Mouse (Mus musculus) ES-E14 (cell line): ENCODE results near the gene Fam13a. TPM values are rescaled to one million over a fixed set of nuclear protein-coding genes. Genes with fewer than 3 reads are reported as not detected.

Experiments
- DNase-seq: peaks from one replicate; pipeline ENCODE4 v3.0.0-alpha.2; 2013; ENCODE audit warnings: low read depth, low spot score
- H3K27ac ChIP-seq: 2 replicates; pipeline ENCODE4 v1.5.1; 2012; ENCODE audit warnings: low read depth, mild to moderate bottlenecking, low read length, moderate library complexity, mixed read lengths; ENCODE audit not compliant: poor library complexity, insufficient read depth, severe bottlenecking
- H3K36me3 ChIP-seq: 2 replicates; pipeline ENCODE4 v1.6.1; 2012; ENCODE audit warnings: mild to moderate bottlenecking, low read length, moderate library complexity, mixed read lengths; ENCODE audit not compliant: control insufficient read depth, poor library complexity, insufficient read depth, severe bottlenecking
- H3K4me1 ChIP-seq, 2 experiments: fragments of 150-350 bp in 1 of 2; sonication (generic) in 1 of 2; 2 replicates each; pipeline ENCODE4 v1.6.1; 2012; ENCODE audit warnings: low read length in 2 of 2, mild to moderate bottlenecking in 1 of 2, mixed read lengths in 1 of 2; ENCODE audit not compliant: control insufficient read depth in 2 of 2, insufficient read depth in 2 of 2, poor library complexity in 1 of 2
- H3K4me3 ChIP-seq, 2 experiments: fragments of 150-350 bp in 1 of 2; sonication (generic) in 1 of 2; 2 replicates each; pipeline ENCODE4 v1.5.1; 2012; ENCODE audit warnings: low read length in 2 of 2, low read depth in 1 of 2, mild to moderate bottlenecking in 1 of 2, mixed read lengths in 1 of 2; ENCODE audit not compliant: insufficient read depth in 1 of 2, poor library complexity in 1 of 2, severe bottlenecking in 1 of 2
- H3K9ac ChIP-seq: 2 replicates; pipeline ENCODE4 v1.6.1; 2012; ENCODE audit warnings: low read depth, mild to moderate bottlenecking, low read length, mixed read lengths; ENCODE audit not compliant: poor library complexity, insufficient read depth, severe bottlenecking
- H3K9me3 ChIP-seq: fragments of 150-350 bp; sonication (generic); 2 replicates; pipeline ENCODE4 v1.6.1; 2012; ENCODE audit warnings: low read depth, mild to moderate bottlenecking, low read length; ENCODE audit not compliant: control insufficient read depth, insufficient read depth
- CHD2 ChIP-seq: IDR thresholded peaks from 2 replicates; pipeline ENCODE4 v1.6.1; 2014; ENCODE audit warnings: mild to moderate bottlenecking, low read depth, low read length, inconsistent platforms
- HCFC1 ChIP-seq: IDR thresholded peaks from 2 replicates; pipeline ENCODE4 v1.6.1; 2012; ENCODE audit warnings: low read length, inconsistent platforms, borderline replicate concordance; ENCODE audit not compliant: insufficient read depth
- MAFK ChIP-seq: IDR thresholded peaks from 2 replicates; pipeline ENCODE4 v1.6.1; 2014; ENCODE audit warnings: mild to moderate bottlenecking, low read depth, low read length, inconsistent platforms; ENCODE audit not compliant: insufficient read depth
- ZC3H11A ChIP-seq: IDR thresholded peaks from 2 replicates; pipeline ENCODE4 v1.6.1; 2012; ENCODE audit warnings: low read depth, mild to moderate bottlenecking, inconsistent platforms, low read length, borderline replicate concordance
- ZNF384 ChIP-seq: IDR thresholded peaks from 2 replicates; pipeline ENCODE4 v1.6.1; 2012; ENCODE audit warnings: low read depth, low read length, inconsistent platforms
- in situ Hi-C, 2 experiments: fragments of 600-800 bp; cut with MboI; formaldehyde crosslinking; loops; one replicate each; pipeline ENCODE4 v1.15.1; 2025; ENCODE audit warnings: low sequenced_read_pairs in 2 of 2, inconsistent platforms in 1 of 2; ENCODE audit not compliant: unreplicated experiment in 2 of 2
- total RNA-seq: library from RNA; depleted of rRNA; stranded (reverse); fragments of 300-350 nt; gene quantifications from 2 replicates; pipeline ENCODE4 v1.2.3, GENCODE M21; 2012

Gene Fam13a
- total RNA-seq, 1 experiment, result 0.27 TPM

DNA sequence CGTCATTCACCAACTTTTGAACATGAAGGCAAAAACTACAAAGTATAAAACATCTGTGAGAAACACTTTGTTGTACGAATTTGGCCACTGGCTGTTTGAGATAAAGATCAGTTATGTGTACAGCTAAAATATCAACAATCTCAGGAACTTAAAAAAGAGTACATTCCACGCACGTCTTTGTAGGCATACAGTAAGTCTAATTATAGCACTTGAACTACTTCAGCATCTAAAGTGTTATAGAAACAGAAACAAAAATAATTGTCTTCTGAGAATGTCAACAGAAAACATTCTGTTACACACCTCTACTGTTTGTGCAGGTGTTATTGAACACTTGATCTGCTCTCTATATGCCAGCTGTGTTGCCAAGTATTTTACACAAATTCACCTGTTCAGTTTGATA is 40.1 kb upstream of the Fam13a start:
- in situ Hi-C loops, result no loop called here
- no peak for TF ChIP-seq ZC3H11A
- TF ChIP-seq HCFC1, result no peak
- no peak for TF ChIP-seq MAFK
- no peak for TF ChIP-seq ZNF384
- TF ChIP-seq CHD2, result no peak
- H3K4me3 ChIP-seq, result no peak overlapping the region

DNA sequence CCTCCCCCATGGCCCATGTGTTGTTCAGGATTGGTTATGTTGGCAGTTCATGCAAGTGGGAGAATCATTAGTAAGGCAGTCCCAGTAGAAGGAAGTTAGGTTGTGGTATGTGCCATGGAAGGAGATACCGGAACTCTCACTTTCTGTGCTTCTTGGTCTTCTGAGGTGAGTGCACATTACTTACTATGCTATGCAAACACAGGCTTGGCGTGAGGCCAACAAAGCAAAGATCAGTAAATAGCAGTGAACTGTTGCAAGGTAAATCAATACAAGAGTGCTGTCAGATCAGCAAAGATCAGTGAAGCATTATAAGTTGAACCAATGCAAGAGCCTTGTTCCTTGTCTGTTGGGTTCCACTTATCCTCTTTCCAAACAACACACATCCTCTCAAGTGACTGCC is 28.9 kb upstream of the Fam13a start:
- in situ Hi-C loops, result no loop called here
- DNase-seq, result no peak
- Histone ChIP-seq H3K4me1 (no peaks in the 10 kb centered on the region), H3K9ac (no peak overlapping the region), H3K4me3 (no peak overlapping the region), H3K36me3 (no peaks in the 10 kb centered on the region), H3K9me3 (no peaks in the 10 kb centered on the region), H3K27ac (no peak overlapping the region)
- TF ChIP-seq HCFC1 (no peak), CHD2 (no peak), MAFK (no peak), ZNF384 (no peak), ZC3H11A (no peak)

More for the DNA sequence above, 40.1 kb upstream of the Fam13a start:
- Histone ChIP-seq H3K36me3 (no peaks in the 10 kb centered on the region), H3K9me3 (no peaks in the 10 kb centered on the region), H3K9ac (no peak overlapping the region), H3K27ac (no peak overlapping the region), H3K4me1 (no peaks in the 10 kb centered on the region)
- DNase-seq, result no peak

DNA sequence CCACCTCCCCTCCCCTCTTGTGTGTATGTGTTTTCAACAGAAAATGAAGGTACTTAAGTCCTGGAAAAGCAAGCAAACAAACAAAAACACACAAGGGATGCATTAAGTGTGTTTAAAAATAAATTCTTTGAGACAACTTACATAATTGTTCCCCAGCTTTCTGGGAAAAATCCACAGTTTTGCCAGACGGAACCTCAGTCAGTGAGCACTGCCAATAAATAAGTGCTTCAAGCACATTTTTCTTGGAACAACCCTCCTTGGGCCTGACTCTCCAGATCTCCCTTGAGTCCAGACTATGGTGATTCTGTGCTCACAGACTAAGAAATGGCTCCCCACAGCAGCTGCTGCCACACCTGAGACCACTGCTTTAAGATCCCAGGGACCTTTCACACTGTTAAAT is 15.4 kb upstream of the Fam13a start:
- no peak overlapping the region for H3K4me3 ChIP-seq
- H3K36me3 ChIP-seq, result no peaks in the 10 kb centered on the region
- DNase-seq, result no peak
- TF ChIP-seq CHD2 (no peak), ZNF384 (no peak)
- H3K4me1 ChIP-seq, result no peaks in the 10 kb centered on the region
- no peaks in the 10 kb centered on the region for H3K9me3 ChIP-seq
- H3K9ac ChIP-seq, result no peak overlapping the region
- no peak overlapping the region for H3K27ac ChIP-seq
- in situ Hi-C loops, result no loop called here

DNA sequence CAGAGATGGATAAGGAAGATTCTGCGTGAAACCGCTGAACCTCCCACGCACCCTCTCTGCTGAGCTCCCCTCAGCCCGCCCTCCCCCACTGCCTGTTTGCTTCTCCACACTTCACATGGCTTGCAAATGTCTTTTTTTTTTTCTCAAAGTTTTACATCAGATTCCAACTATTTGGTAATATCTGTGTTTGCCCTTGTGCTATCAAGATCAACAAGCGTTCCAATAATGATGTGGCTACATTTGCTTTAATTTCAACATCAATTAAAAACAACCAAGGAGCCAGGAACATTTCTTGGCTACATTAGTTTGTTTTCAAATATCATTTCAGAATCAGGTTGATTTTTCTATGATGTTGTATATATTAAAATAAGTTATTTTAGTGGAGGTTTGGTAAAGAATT is 8.4 kb upstream of the Fam13a start:
- no peaks in the 10 kb centered on the region for H3K4me1 ChIP-seq
- DNase-seq, result no peak
- TF ChIP-seq CHD2 (no peak), HCFC1 (no peak), ZC3H11A (no peak), MAFK (no peak), ZNF384 (no peak)
- no peak overlapping the region for H3K9ac ChIP-seq
- H3K9me3 ChIP-seq, result no peaks in the 10 kb centered on the region
- in situ Hi-C loops, result no loop called here
- no peaks in the 10 kb centered on the region for H3K36me3 ChIP-seq
- no peak overlapping the region for H3K27ac ChIP-seq
- no peak overlapping the region for H3K4me3 ChIP-seq

DNA sequence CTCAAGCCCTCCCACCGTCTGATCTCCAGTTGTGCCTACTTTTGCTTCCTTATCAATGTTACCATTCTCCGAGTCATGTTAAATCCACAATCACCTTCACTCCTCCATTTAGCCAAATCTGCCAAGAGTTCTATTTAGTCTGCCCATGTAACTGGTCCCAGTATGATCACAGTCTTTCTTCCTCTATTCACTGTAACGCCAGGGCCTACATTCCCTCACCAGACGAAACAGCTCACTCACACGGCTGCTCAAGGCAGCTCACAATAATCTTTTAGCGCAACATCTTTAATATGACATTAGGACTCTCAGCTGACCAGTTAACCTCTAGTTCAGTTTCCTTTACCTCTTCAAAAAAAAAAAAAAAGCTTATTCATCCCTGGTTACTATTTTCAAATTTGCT is 7.2 kb upstream of the Fam13a start:
- in situ Hi-C loops, result no loop called here
- TF ChIP-seq CHD2 (no peak), ZC3H11A (no peak), HCFC1 (no peak), MAFK (no peak), ZNF384 (no peak)
- no peaks in the 10 kb centered on the region for H3K36me3 ChIP-seq
- H3K27ac ChIP-seq, result no peak overlapping the region
- H3K4me3 ChIP-seq, result no peak overlapping the region
- DNase-seq, result no peak
- H3K9me3 ChIP-seq, result no peaks in the 10 kb centered on the region
- no peak overlapping the region for H3K9ac ChIP-seq
- H3K4me1 ChIP-seq, result no peaks in the 10 kb centered on the region
